Mouse (Mus musculus): ENCODE data around the gene Per1. TPM values are rescaled to one million over a fixed set of nuclear protein-coding genes. Genes with fewer than 3 reads are reported as not detected.

Gene Per1
- total RNA-seq (2021), result 10 to 100 TPM; 41.9 to 72.2 TPM
- long read RNA-seq, experiment 1, full-length matches to known transcripts, result 2 of 26 reads
- long read RNA-seq, experiment 1, partial matches to known transcripts, result 22 of 26 reads
- long read RNA-seq, experiment 1, other reads (novel, unspliced or antisense), result 2 of 26 reads
- long read RNA-seq, experiment 2, partial matches to known transcripts, result 9 of 14 reads
- long read RNA-seq, experiment 2, other reads (novel, unspliced or antisense), result 4 of 14 reads

- DNase-seq (ENCODE audit: low spot score), result peak; percentile 100
Observed at GRCm38 (mm10) chr11:69094697-69095429, at the start of gene Per1. Gene Per1, plus strand, starts transcription at chr11:69095217.

GRCm38 (mm10) chr11:69045531-69046394, 49.3 kb upstream of the Per1 start, which contains the start of gene Aurkb:
Gene Aurkb, plus strand, starts transcription at chr11:69045647.
- peak; percentile 79 for DNase-seq (ENCODE audit: low spot score)

DNA sequence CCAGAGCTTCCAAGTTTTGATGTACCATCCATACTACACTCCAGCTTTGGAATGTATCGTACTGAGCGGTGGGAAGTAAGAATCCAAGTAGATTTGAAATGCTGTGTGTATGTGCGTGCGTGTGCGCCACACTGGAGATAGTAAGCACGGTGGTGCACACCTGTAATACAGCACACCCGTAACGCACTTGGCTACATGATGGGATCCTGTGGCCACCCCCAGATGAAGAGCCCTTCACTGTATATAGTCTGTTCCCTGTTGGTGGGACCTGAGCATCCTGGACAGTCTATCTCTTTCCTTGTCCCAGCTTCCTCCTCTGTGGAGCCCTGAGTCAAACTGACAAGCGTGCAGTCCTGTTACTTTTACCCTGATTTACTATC, 48.6 kb upstream of the Per1 start:
- DNase-seq (ENCODE audit: low spot score), result no peak

DNA sequence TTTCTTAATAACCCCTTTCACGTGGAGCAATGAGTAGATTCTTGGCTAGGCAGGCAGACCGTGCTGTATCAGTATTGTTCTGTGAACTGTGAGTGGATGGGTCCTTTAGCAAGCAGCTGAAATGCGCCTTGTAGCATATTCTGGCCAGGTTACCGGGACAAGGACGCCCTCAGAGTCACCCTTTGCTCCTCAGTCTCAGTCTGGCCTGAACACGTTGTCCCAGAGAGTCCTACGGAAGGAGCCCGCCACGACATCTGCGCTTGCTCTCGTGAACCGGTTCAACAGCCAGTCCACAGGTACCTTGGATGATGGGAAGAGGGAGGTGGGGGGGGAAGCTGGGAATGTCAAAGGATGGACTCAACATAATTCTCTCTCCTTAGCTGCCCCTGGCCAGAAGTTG, 47.4 kb upstream of the Per1 start:
- DNase-seq (ENCODE audit: low spot score), result no peak

- no peak for DNase-seq (ENCODE audit: low spot score)
Observed at GRCm38 (mm10) chr11:69048151-69048550, 46.9 kb upstream of the Per1 start.

DNA sequence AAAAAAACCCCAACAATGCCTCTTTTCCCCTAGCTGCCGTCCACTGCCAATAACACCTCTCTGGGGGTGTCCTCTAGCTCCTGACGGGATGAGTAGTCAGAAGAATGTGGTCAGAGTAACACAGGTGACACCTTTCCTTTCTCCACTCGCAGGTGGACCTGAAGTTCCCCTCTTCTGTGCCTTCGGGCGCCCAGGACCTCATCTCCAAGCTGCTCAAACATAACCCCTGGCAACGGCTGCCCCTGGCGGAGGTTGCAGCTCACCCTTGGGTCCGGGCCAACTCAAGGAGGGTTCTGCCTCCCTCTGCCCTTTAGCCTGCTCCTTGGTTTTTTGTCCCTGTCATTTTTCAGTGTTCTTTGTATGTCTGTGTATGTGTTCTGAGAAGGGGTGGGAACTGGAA, 44.3 kb upstream of the Per1 start:
- no peak for DNase-seq (ENCODE audit: low spot score)

DNA sequence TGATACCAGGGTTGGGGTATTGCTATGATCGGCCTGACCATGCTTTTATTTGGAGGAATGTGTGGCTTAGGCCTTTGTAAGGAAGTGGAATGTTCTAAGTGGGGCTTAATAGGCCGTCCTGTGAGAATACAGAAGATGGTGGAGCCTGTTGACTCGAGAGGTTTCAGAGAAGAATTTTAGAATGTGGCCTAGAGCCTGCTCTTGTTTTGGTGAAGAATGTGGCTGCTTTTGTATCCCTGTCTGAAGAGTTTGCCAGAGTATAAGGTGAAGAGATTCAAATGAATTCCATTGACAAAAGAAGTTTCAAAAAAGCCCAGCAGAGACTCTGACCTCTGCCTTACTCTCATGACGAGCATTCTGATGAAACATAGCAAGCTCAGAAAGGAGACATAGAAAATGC, 43.2 kb upstream of the Per1 start:
- no peak for DNase-seq (ENCODE audit: low spot score)

DNA sequence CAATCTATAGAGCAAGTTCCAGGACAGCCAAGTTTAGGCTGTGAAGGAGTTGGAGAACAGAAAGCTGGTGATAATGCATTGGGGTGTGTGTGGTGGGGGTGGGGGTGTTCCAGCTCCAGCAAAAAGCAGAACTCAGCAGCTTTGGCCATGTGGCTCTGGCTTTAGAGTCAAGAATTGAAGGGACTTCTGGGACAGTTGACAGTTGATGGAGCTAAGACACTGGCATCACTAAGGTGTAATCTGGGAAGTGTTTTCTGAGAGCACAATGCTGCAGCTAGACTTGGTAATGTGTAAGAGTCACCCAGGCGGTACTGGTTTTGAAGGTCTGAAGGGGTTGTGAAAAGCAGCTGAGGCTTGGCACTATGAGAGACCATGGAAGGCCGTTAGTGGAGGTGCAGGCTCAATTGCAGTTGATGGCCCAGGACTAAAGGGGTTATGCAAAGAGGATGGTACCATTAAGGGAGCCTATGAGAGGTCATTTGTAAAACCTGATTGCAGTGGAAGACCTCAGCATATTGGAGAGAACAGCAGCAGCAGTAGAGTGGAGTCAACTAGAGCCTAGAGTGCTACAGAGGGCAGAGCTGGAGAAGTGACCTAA, 42.1 kb upstream of the Per1 start:
- no peak for DNase-seq (ENCODE audit: low spot score)

DNA sequence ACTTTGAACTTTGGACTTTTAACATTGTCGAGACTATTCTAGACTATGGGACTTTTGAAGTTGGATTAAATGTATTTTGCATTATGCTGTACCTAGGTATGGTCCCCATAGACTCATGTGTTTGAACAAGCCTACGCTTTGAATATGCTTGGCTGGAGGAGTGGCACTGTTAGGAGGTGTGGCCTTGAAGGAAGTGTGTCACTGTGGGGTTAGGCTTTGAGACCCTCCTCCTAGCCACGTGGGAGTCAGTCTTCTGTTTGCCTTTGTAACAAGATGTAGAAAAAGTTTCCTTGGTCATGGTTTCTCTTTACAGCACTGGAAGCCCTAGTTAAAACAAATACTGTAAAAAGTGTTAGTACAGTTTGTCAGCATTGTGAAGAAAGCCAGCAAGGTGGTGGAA, 41.2 kb upstream of the Per1 start:
- no peak for DNase-seq (ENCODE audit: low spot score)

DNA sequence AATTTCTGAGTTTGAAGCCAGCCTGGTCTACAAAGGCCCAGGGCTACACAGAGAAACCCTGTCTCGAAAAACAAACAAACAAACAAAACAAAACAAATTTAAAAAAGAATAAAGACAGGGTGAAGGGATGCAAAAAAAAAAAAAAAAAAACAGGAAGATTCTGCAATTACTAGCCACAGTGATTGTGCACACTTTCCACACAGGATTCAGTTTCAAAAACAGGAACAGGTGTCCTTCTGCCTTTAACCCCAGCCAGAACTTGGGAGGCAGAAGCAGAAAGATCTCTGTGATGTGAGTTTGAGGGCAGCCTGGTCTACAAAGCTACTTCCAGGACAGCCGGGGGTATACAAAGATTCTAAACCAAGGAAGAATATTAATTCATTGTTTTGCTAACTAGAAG, 36.8 kb upstream of the Per1 start:
- no peak for DNase-seq (ENCODE audit: low spot score)

GRCm38 (mm10) chr11:69058729-69059356, 36.2 kb upstream of the Per1 start:
- no peak for DNase-seq (ENCODE audit: low spot score)

GRCm38 (mm10) chr11:69059357-69059974, 35.6 kb upstream of the Per1 start, which contains the start of gene Borcs6:
Gene Borcs6, plus strand, starts transcription at chr11:69059717.
- peak; percentile 95 for DNase-seq (ENCODE audit: low spot score)

GRCm38 (mm10) chr11:69059975-69060411, 35.0 kb upstream of the Per1 start:
- DNase-seq (ENCODE audit: low spot score), result no peak

GRCm38 (mm10) chr11:69060448-69061254, 34.4 kb upstream of the Per1 start:
- no peak for DNase-seq (ENCODE audit: low spot score)

- no peak for DNase-seq (ENCODE audit: low spot score)
Observed at GRCm38 (mm10) chr11:69061255-69061912, 33.6 kb upstream of the Per1 start.

GRCm38 (mm10) chr11:69062194-69062760, 32.7 kb upstream of the Per1 start:
- DNase-seq (ENCODE audit: low spot score), result peak; percentile 80

DNA sequence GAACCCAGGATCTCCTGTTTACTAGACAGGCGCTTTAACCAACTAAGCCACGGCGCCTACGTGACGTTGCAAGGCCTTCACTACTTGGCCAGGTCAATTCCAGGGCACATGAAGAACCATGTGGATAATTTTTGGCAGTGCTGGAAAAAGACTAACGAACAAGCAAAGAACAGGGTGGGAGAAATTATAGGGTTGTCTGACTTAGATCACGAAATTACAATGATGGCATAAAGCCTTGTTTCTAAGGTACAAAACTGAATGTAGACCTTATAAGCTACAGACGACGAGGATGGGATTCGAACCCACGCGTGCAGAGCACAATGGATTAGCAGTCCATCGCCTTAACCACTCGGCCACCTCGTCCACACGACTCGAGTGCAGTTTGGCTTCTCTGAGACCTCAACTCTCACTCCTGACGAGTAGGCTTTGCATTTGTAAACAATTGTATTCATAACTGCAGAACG, 32.2 kb upstream of the Per1 start:
- DNase-seq (ENCODE audit: low spot score), result peak; percentile 95

GRCm38 (mm10) chr11:69063413-69064201, 31.4 kb upstream of the Per1 start:
- peak; percentile 77 for DNase-seq (ENCODE audit: low spot score)

Data from gastrocnemius, adult 18-20 months (tissue).